Mouse (Mus musculus): ENCODE results near the gene Pkp4.

GRCm38 (mm10) chr2:59211051-59211450 lies 50.4 kb downstream of the Pkp4 start:
- TF ChIP-seq GATA1 (IDR thresholded peaks at IDR 0.05; ENCODE audit: borderline replicate concordance, low read length) (no peak), FLI1 (IDR thresholded peaks at IDR 0.05; ENCODE audit: low read length) (no peak)
